Mouse (Mus musculus) cerebellum, adult (tissue): ENCODE results near the gene Sart3.

Experiments
- ATAC-seq: cut with Nextera tagmentation; 2 replicates; pipeline ENCODE4 v1.9.2; 2017; ENCODE audit warnings: mild to moderate bottlenecking, moderate library complexity, mixed read lengths; ENCODE audit not compliant: insufficient number of reproducible peaks, low FRiP score, low TSS enrichment

Sart3 gene

GRCm38 (mm10) chr5:113771213-113772162, 822 bp downstream of the Sart3 start:
- peak; percentile 65; the same call in 1 of the 2 replicates for ATAC-seq

- ATAC-seq, result no peak
Observed at GRCm38 (mm10) chr5:113768806-113769205, 3.5 kb downstream of the Sart3 start.

- no peak for ATAC-seq
Observed at GRCm38 (mm10) chr5:113765641-113766526, 6.4 kb downstream of the Sart3 start.

GRCm38 (mm10) chr5:113764426-113764825, 7.9 kb downstream of the Sart3 start:
- no peak for ATAC-seq

GRCm38 (mm10) chr5:113761585-113761984, 10.7 kb downstream of the Sart3 start:
- ATAC-seq, result no peak

GRCm38 (mm10) chr5:113755347-113756030, 16.8 kb downstream of the Sart3 start:
- ATAC-seq, result no peak

GRCm38 (mm10) chr5:113751521-113752157, 20.7 kb downstream of the Sart3 start:
- ATAC-seq, result peak; percentile 52; the same call in 1 of the 2 replicates

- no peak for ATAC-seq
Observed at GRCm38 (mm10) chr5:113748556-113749331, 23.6 kb downstream of the Sart3 start.

GRCm38 (mm10) chr5:113747629-113748028, 24.7 kb downstream of the Sart3 start:
- no peak for ATAC-seq

GRCm38 (mm10) chr5:113737607-113738237, 34.6 kb downstream of the Sart3 start:
- ATAC-seq, result no peak

- no peak for ATAC-seq
Observed at GRCm38 (mm10) chr5:113736522-113737164, 35.7 kb downstream of the Sart3 start.

- ATAC-seq, result no peak
Observed at GRCm38 (mm10) chr5:113736113-113736502, 36.2 kb downstream of the Sart3 start.

- peak; percentile 94 for ATAC-seq
Observed at GRCm38 (mm10) chr5:113735345-113736112, 36.8 kb downstream of the Sart3 start, which contains the start of gene Ficd. Gene Ficd (plus strand): TSS chr5:113735803.

- no peak for ATAC-seq
Observed at GRCm38 (mm10) chr5:113735023-113735344, 37.3 kb downstream of the Sart3 start.

GRCm38 (mm10) chr5:113734376-113734775, 37.9 kb downstream of the Sart3 start:
- ATAC-seq, result no peak

- ATAC-seq, result no peak
Observed at GRCm38 (mm10) chr5:113732182-113732581, 40.1 kb downstream of the Sart3 start.

- no peak for ATAC-seq
Observed at GRCm38 (mm10) chr5:113731174-113731573, 41.1 kb downstream of the Sart3 start.
